Mouse (Mus musculus) liver, embryonic 16.5 days (tissue): Measurements from ENCODE around the gene Srgn. TPM values are rescaled to one million over a fixed set of nuclear protein-coding genes. Genes with fewer than 3 reads are reported as not detected.
"Not testable (repeated sequence)": the region's sequence is repeated elsewhere in the genome, so short reads cannot be mapped to it uniquely, and the experiment has no call there.

ENCODE experiments used
- ATAC-seq: fragments of 200-750 bp; cut with Nextera tagmentation; 2 replicates; pipeline ENCODE4 v1.8.0; 2017; ENCODE audit warnings: low read depth, mild to moderate bottlenecking, moderate number of reproducible peaks, moderate library complexity
- H3K27ac ChIP-seq: fragments of 300-500 bp; sonication (generic); 2 replicates; pipeline ENCODE4 v1.5.1; 2014; ENCODE audit warnings: mild to moderate bottlenecking, low read length
- H3K27me3 ChIP-seq: fragments of 300-500 bp; sonication (generic); 2 replicates; pipeline ENCODE4 v1.6.1; 2014; ENCODE audit warnings: low read depth, low read length, mixed read lengths; ENCODE audit not compliant: control insufficient read depth, insufficient read depth
- H3K36me3 ChIP-seq: fragments of 300-500 bp; sonication (generic); 2 replicates; pipeline ENCODE4 v1.6.1; 2014; ENCODE audit warnings: mild to moderate bottlenecking; ENCODE audit not compliant: control insufficient read depth, insufficient read depth
- H3K4me1 ChIP-seq: fragments of 300-500 bp; sonication (generic); 2 replicates; pipeline ENCODE4 v1.6.1; 2014; ENCODE audit warnings: low read depth, low read length, mixed read lengths; ENCODE audit not compliant: control insufficient read depth
- H3K4me2 ChIP-seq: fragments of 300-500 bp; sonication (generic); 2 replicates; pipeline ENCODE4 v1.6.1; 2014; ENCODE audit warnings: low read depth, low read length, mixed read lengths
- H3K4me3 ChIP-seq: fragments of 300-500 bp; sonication (generic); 2 replicates; pipeline ENCODE4 v1.5.1; 2014; ENCODE audit warnings: low read depth, mild to moderate bottlenecking, low read length
- H3K9ac ChIP-seq: fragments of 300-500 bp; sonication (generic); 2 replicates; pipeline ENCODE4 v1.6.1; 2014; ENCODE audit warnings: low read depth, low read length
- H3K9me3 ChIP-seq: fragments of 300-500 bp; sonication (generic); replicated peaks from 2 replicates; pipeline ENCODE4 v1.6.1; 2016; ENCODE audit warnings: low read length; ENCODE audit not compliant: control insufficient read depth
- WGBS: fragments of 180-500 bp; shearing (Covaris S2); extraction: QIAGEN DNeasy Blood & Tissue Kit; methylation state at CpG from one replicate; pipeline ENCODE4 v1.1.7; 2014; ENCODE audit not compliant: insufficient replicate concordance; 5-methylcytosine and 5-hydroxymethylcytosine counted together
- polyA plus RNA-seq: library from polyadenylated mRNA; unstranded; fragments of >200 nt; fragmentation: Nextera tagmentation; extraction: Ambion mirVana; gene quantifications from 2 replicates; pipeline ENCODE4 v1.2.1, GENCODE M21; 2015

Gene Srgn
- polyA plus RNA-seq, 1 experiment from 2014 or later: 62.1 TPM

GRCm38 (mm10) chr10:62501951-62502350 lies 25.3 kb downstream of the Srgn start:
- WGBS: 65% methylated on average over 7 of the region's 7 CpGs
- Histone ChIP-seq H3K36me3 (no peaks in the 10 kb centered on the region), H3K4me1 (peaks cover 47% of the 10 kb centered on the region), H3K27ac (no peak overlapping the region; the same call in 1 of the 2 replicates), H3K4me2 (no peak overlapping the region), H3K4me3 (no peak overlapping the region), H3K9ac (no peak overlapping the region), H3K27me3 (no peaks in the 10 kb centered on the region), H3K9me3 (no peaks in the 10 kb centered on the region)
- no peak for ATAC-seq

GRCm38 (mm10) chr10:62500916-62501615 lies 26.2 kb downstream of the Srgn start:
- Histone ChIP-seq H3K4me3 (no peak overlapping the region), H3K9ac (no peak overlapping the region), H3K4me1 (peaks cover 45% of the 10 kb centered on the region), H3K36me3 (no peaks in the 10 kb centered on the region), H3K9me3 (no peaks in the 10 kb centered on the region), H3K27me3 (no peaks in the 10 kb centered on the region), H3K4me2 (peak overlapping the region; percentile 17; the same call in 1 of the 2 replicates), H3K27ac (no peak overlapping the region)
- ATAC-seq: no peak
- WGBS: 56% methylated on average over 9 of the region's 9 CpGs

- Histone ChIP-seq H3K27ac (no peak overlapping the region), H3K9ac (no peak overlapping the region), H3K36me3 (no peaks in the 10 kb centered on the region), H3K9me3 (no peaks in the 10 kb centered on the region), H3K4me1 (peaks cover 39% of the 10 kb centered on the region), H3K4me3 (no peak overlapping the region), H3K4me2 (peak overlapping the region; percentile 17; the same call in 1 of the 2 replicates), H3K27me3 (no peaks in the 10 kb centered on the region)
- WGBS: 23% methylated on average over 15 of the region's 15 CpGs
- ATAC-seq: peak; percentile 22; the same call in 1 of the 2 replicates
These were observed 26.9 kb downstream of the Srgn start for GRCm38 (mm10) chr10:62500088-62500915.

GRCm38 (mm10) chr10:62491681-62492080 lies 35.6 kb downstream of the Srgn start:
- H3K9me3 ChIP-seq, H3K4me3 ChIP-seq, H3K27me3 ChIP-seq, H3K27ac ChIP-seq, H3K9ac ChIP-seq, H3K36me3 ChIP-seq, ATAC-seq: not testable (repeated sequence)
- H3K4me1 ChIP-seq: peaks cover 17% of the 10 kb centered on the region
- H3K4me2 ChIP-seq: peak overlapping the region; percentile 13; the same call in 1 of the 2 replicates
- WGBS: 68% methylated on average over 3 of the region's 3 CpGs

- Histone ChIP-seq H3K4me1 (peaks cover 27% of the 10 kb centered on the region), H3K27me3 (no peaks in the 10 kb centered on the region), H3K9me3 (no peaks in the 10 kb centered on the region), H3K27ac (no peak overlapping the region), H3K36me3 (no peaks in the 10 kb centered on the region), H3K9ac (no peak overlapping the region), H3K4me2 (no peak overlapping the region), H3K4me3 (no peak overlapping the region)
- 12% methylated on average over 1 of the region's 1 CpGs for WGBS
- ATAC-seq: no peak
These were observed 39.0 kb downstream of the Srgn start for GRCm38 (mm10) chr10:62488266-62488665.

GRCm38 (mm10) chr10:62486618-62487415 lies 40.4 kb downstream of the Srgn start, which contains the start of gene Vps26a:
Vps26a (minus strand) TSS chr10:62486805.
- H3K4me1 ChIP-seq: peaks cover 27% of the 10 kb centered on the region
- H3K27me3 ChIP-seq: no peaks in the 10 kb centered on the region
- peak within 1 kb of the TSS; percentile 76 for H3K4me3 ChIP-seq
- peak within 1 kb of the TSS; percentile 95 for H3K4me2 ChIP-seq
- under 1% methylated on average over 56 of the region's 59 CpGs for WGBS
- ATAC-seq: peak; percentile 82
- H3K9ac ChIP-seq: peak within 1 kb of the TSS; percentile 95
- no peaks in the 10 kb centered on the region for H3K9me3 ChIP-seq
- no peaks in the 10 kb centered on the region for H3K36me3 ChIP-seq
- H3K27ac ChIP-seq: peak within 1 kb of the TSS; percentile 89

GRCm38 (mm10) chr10:62485878-62486582 lies 41.2 kb downstream of the Srgn start:
- ATAC-seq: peak; percentile 55
- H3K4me1 ChIP-seq: peaks cover 22% of the 10 kb centered on the region
- H3K27me3 ChIP-seq: no peaks in the 10 kb centered on the region
- H3K4me3 ChIP-seq: peak overlapping the region; percentile 76
- WGBS: under 1% methylated on average over 41 of the region's 48 CpGs
- no peaks in the 10 kb centered on the region for H3K9me3 ChIP-seq
- H3K27ac ChIP-seq: peak overlapping the region; percentile 89
- peak overlapping the region; percentile 80 for H3K4me2 ChIP-seq
- peak overlapping the region; percentile 95 for H3K9ac ChIP-seq
- no peaks in the 10 kb centered on the region for H3K36me3 ChIP-seq

GRCm38 (mm10) chr10:62481108-62481852 lies 46.0 kb downstream of the Srgn start:
- 68% methylated on average over 7 of the region's 7 CpGs for WGBS
- ATAC-seq: no peak
- Histone ChIP-seq H3K36me3 (peaks cover 2% of the 10 kb centered on the region; the same call in 1 of the 2 replicates), H3K4me1 (peaks cover 9% of the 10 kb centered on the region), H3K9ac (no peak overlapping the region), H3K9me3 (no peaks in the 10 kb centered on the region), H3K27me3 (no peaks in the 10 kb centered on the region), H3K4me3 (no peak overlapping the region), H3K27ac (no peak overlapping the region), H3K4me2 (no peak overlapping the region)
